Mouse (Mus musculus): ENCODE measurements at regions not wholly inside any gene's neighbourhood (a gene's known extent, or its start where the extent isn't known, plus 50 kb on each side); places are given as distances from the start of the nearest gene placed in this dataset.

DNA sequence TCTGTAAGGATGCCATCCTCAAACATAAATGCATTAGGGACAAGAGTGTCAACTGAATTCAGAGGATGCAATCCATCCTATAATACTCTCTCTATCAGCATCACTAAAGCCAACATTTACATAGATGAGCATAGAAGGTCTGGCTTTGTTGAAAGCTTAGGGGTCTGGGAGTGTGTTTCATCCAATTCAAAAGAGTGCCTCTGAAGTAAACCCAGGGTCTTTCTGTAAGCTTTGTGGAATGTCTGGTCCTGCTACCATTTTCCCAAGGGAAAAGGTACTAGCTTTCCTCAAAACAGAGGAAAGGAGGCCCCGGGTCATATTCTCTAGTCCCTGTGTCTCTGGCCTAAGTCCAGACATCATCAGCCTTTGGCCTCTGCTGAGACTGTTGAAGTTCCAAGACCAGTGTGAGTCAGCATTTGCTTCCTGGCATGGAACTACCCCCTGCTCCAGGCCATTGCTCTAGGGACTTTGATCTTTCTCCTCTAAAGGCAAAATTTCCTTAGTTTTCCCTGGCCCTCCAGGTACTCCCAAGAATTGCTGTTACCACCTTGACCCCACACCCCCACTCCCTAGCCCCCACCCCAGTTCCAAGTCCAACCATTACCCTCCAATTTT is 280.0 kb upstream of the Jarid2 start:
- peak; percentile 78 for ATAC-seq
- WGBS = 13% methylated on average over 1 of the region's 1 CpGs

DNA sequence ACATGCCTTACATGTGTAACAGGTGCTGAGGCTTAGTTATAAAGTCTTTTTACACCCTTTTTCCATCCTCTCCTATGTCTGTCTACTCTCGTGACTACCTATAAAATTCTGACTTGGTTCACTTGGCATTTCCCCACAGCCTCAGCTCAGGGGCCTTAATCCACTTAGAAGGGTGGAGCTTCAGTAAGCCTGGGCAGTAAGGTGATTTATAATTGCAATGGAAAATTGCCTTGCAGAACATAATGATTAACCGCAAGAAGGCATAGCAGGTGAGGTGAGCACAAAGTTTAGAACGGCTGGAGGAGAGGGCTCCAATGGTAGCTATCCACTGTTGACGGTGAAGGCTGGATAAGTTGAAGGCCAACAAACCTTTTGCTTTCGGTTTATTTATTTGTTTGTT is 278.1 kb upstream of the Jarid2 start:
- Histone ChIP-seq H3K27ac (ENCODE audit: low read depth, low read length) (peak overlapping the region; percentile 67), H3K27me3 (replicated peaks; ENCODE audit: control insufficient read depth, insufficient read depth, low read length) (no peaks in the 10 kb centered on the region), H3K4me3 (ENCODE audit: low read depth, low read length) (no peak overlapping the region), H3K9ac (ENCODE audit: low read depth, low read length) (no peak overlapping the region), H3K9me3 (ENCODE audit: control insufficient read depth) (no peaks in the 10 kb centered on the region), H3K4me1 (replicated peaks; ENCODE audit: control insufficient read depth, insufficient read depth, low read length) (0 out of 2 replicates have a peak, but pooled peaks cover 3% of the 10 kb centered on the region), H3K36me3 (ENCODE audit: control insufficient read depth, insufficient read depth) (no peaks in the 10 kb centered on the region), H3K4me2 (replicated peaks; ENCODE audit: low read depth) (no peak overlapping the region)
- 46% methylated on average over 5 of the region's 5 CpGs for WGBS
- TF ChIP-seq CTCF (IDR thresholded peaks at IDR 0.05; ENCODE audit: low read depth) = peak; percentile 32; the same call in 1 of the 2 replicates
- ATAC-seq = peak; percentile 82

More for the DNA sequence above, 280.0 kb upstream of the Jarid2 start:
- Histone ChIP-seq H3K36me3 (ENCODE audit: control insufficient read depth, insufficient read depth) (no peaks in the 10 kb centered on the region), H3K9ac (ENCODE audit: low read depth, low read length) (no peak overlapping the region), H3K4me2 (replicated peaks; ENCODE audit: low read depth) (no peak overlapping the region), H3K4me3 (ENCODE audit: low read depth, low read length) (no peak overlapping the region), H3K27ac (ENCODE audit: low read depth, low read length) (peak overlapping the region; percentile 77), H3K9me3 (ENCODE audit: control insufficient read depth) (no peaks in the 10 kb centered on the region), H3K4me1 (replicated peaks; ENCODE audit: control insufficient read depth, insufficient read depth, low read length) (0 out of 2 replicates have a peak, but pooled peaks cover 3% of the 10 kb centered on the region), H3K27me3 (replicated peaks; ENCODE audit: control insufficient read depth, insufficient read depth, low read length) (no peaks in the 10 kb centered on the region)
- no peak for TF ChIP-seq CTCF (IDR thresholded peaks at IDR 0.05; ENCODE audit: low read depth)

DNA sequence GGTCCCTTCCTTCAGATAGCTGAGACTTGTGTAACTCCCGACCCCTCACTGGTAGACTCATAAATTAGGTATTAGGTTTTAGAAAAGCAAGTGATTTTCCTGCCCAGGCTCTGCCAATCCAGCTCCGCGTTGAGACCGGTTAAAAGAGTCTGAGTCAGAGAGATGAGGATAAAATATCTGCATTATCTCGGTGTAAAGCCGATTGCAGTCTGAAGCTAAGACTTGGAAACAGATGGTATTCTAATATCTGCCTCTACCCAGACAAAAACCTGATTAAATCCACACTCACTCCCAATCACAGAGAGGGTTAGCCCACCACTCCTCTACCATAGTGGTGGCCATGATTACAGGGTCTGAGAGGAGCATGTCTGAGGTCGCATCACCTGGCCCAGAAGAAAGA is 276.1 kb upstream of the Jarid2 start:
- 73% methylated on average over 7 of the region's 7 CpGs for WGBS
- no peak overlapping the region for H3K27ac ChIP-seq (ENCODE audit: low read depth, low read length)
- no peak for ATAC-seq

DNA sequence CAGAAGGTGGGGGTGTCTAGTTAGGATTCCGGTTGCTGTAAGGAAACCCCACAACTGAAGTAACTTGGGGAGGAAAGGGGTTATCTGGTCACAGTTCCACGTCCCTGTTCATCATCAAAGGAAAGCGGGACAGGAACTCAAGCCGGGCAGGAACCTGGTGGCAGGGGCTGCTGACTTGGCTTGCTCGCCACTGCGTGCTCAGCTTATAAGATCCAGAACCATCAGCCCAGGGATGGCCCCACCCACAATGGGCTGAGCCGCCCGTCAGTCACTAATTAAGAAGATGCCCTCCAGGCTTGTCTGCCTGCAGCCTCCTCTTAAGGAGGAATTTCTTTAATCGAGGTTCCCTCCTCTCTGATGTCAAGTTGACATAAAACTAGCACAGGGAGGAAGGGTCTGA is 275.1 kb upstream of the Jarid2 start:
- Histone ChIP-seq H3K36me3 (ENCODE audit: control insufficient read depth, insufficient read depth) (no peaks in the 10 kb centered on the region), H3K4me1 (replicated peaks; ENCODE audit: control insufficient read depth, insufficient read depth, low read length) (0 out of 2 replicates have a peak, but pooled peaks cover 2% of the 10 kb centered on the region), H3K4me3 (ENCODE audit: low read depth, low read length) (no peak overlapping the region), H3K27me3 (replicated peaks; ENCODE audit: control insufficient read depth, insufficient read depth, low read length) (no peaks in the 10 kb centered on the region), H3K4me2 (replicated peaks; ENCODE audit: low read depth) (no peak overlapping the region), H3K9ac (ENCODE audit: low read depth, low read length) (no peak overlapping the region), H3K27ac (ENCODE audit: low read depth, low read length) (no peak overlapping the region), H3K9me3 (ENCODE audit: control insufficient read depth) (no peaks in the 10 kb centered on the region)
- 68% methylated on average over 9 of the region's 9 CpGs for WGBS
- no peak for ATAC-seq
- TF ChIP-seq CTCF (IDR thresholded peaks at IDR 0.05; ENCODE audit: low read depth) = no peak

More for the DNA sequence above, 276.1 kb upstream of the Jarid2 start:
- H3K4me3 ChIP-seq (ENCODE audit: low read depth, low read length) = no peak overlapping the region
- H3K27me3 ChIP-seq (replicated peaks; ENCODE audit: control insufficient read depth, insufficient read depth, low read length) = no peaks in the 10 kb centered on the region
- no peak for TF ChIP-seq CTCF (IDR thresholded peaks at IDR 0.05; ENCODE audit: low read depth)
- no peaks in the 10 kb centered on the region for H3K9me3 ChIP-seq (ENCODE audit: control insufficient read depth)
- H3K4me2 ChIP-seq (replicated peaks; ENCODE audit: low read depth) = no peak overlapping the region
- no peak overlapping the region for H3K9ac ChIP-seq (ENCODE audit: low read depth, low read length)
- 0 out of 2 replicates have a peak, but pooled peaks cover 3% of the 10 kb centered on the region for H3K4me1 ChIP-seq (replicated peaks; ENCODE audit: control insufficient read depth, insufficient read depth, low read length)
- no peaks in the 10 kb centered on the region for H3K36me3 ChIP-seq (ENCODE audit: control insufficient read depth, insufficient read depth)

DNA sequence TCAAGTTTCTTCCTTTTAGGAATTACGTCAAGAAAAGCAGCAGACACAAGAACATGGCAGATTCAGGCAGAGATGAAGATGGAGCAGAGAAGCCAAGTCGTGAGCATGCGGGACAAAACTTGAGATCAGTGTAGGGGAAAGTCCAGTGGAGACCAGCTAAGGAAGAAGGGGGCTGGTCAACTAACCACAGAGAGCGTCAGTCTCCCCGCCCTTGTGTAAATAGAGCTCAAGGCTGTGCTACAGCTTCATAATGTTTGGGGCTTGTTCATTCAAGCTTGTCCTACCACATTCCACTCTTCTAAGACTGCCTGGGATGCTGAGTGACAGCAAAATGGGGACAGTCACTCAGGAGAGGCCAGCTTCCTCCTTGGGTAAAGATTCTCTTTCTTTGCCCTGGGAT is 274.1 kb upstream of the Jarid2 start:
- no peak for ATAC-seq
- H3K27me3 ChIP-seq (replicated peaks; ENCODE audit: control insufficient read depth, insufficient read depth, low read length) = no peaks in the 10 kb centered on the region
- no peak overlapping the region for H3K4me3 ChIP-seq (ENCODE audit: low read depth, low read length)
- TF ChIP-seq CTCF (IDR thresholded peaks at IDR 0.05; ENCODE audit: low read depth) = no peak
- no peak overlapping the region for H3K27ac ChIP-seq (ENCODE audit: low read depth, low read length)
- H3K9me3 ChIP-seq (ENCODE audit: control insufficient read depth) = no peaks in the 10 kb centered on the region
- no peaks in the 10 kb centered on the region for H3K36me3 ChIP-seq (ENCODE audit: control insufficient read depth, insufficient read depth)
- 55% methylated on average over 5 of the region's 5 CpGs for WGBS
- H3K4me2 ChIP-seq (replicated peaks; ENCODE audit: low read depth) = no peak overlapping the region
- no peaks in the 10 kb centered on the region for H3K4me1 ChIP-seq (replicated peaks; ENCODE audit: control insufficient read depth, insufficient read depth, low read length)
- H3K9ac ChIP-seq (ENCODE audit: low read depth, low read length) = no peak overlapping the region

DNA sequence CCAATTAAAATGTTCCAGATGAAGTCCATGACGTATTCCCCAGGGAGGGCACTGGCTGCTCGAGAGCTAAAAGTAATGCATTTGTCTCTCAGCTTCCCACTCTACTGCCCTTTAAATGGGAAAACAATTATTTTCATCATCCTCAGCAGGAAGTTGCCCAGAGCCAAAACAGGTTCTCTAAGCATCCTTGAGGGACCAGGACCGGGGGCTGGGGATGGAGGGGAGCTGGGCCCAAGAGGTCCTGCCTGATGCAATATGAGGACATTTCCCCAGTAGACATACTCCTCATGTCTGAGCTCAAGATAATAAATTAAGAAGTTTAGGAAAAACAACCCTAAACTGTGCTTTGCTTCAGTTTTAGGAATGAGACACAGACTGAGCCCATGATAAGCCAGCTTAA is 270.5 kb upstream of the Jarid2 start:
- Histone ChIP-seq H3K9me3 (ENCODE audit: control insufficient read depth) (no peaks in the 10 kb centered on the region), H3K4me3 (ENCODE audit: low read depth, low read length) (no peak overlapping the region), H3K9ac (ENCODE audit: low read depth, low read length) (no peak overlapping the region), H3K4me2 (replicated peaks; ENCODE audit: low read depth) (no peak overlapping the region), H3K27ac (ENCODE audit: low read depth, low read length) (no peak overlapping the region), H3K36me3 (ENCODE audit: control insufficient read depth, insufficient read depth) (no peaks in the 10 kb centered on the region), H3K4me1 (replicated peaks; ENCODE audit: control insufficient read depth, insufficient read depth, low read length) (no peaks in the 10 kb centered on the region), H3K27me3 (replicated peaks; ENCODE audit: control insufficient read depth, insufficient read depth, low read length) (no peaks in the 10 kb centered on the region)
- WGBS = 76% methylated on average over 3 of the region's 3 CpGs
- ATAC-seq = no peak
- no peak for TF ChIP-seq CTCF (IDR thresholded peaks at IDR 0.05; ENCODE audit: low read depth)
